Mouse (Mus musculus) cerebellum, adult (tissue): Measurements from ENCODE around the gene Vmn1r112.
"Not testable (repeated sequence)": the region's sequence is repeated elsewhere in the genome, so short reads cannot be mapped to it uniquely, and the experiment has no call there.

Experiments used
- ATAC-seq: cut with Nextera tagmentation; 2 replicates; pipeline ENCODE4 v1.9.2; 2017; ENCODE audit warnings: mild to moderate bottlenecking, moderate library complexity, mixed read lengths; ENCODE audit not compliant: insufficient number of reproducible peaks, low FRiP score, low TSS enrichment

Vmn1r112 gene

GRCm38 (mm10) chr7:20770885-20771284 is at the start of gene Vmn1r112:
TSS of gene Vmn1r112 (plus strand) at chr7:20771185.
- not testable (repeated sequence) for ATAC-seq

- ATAC-seq, result not testable (repeated sequence)
Observed at GRCm38 (mm10) chr7:20730524-20730923, 40.5 kb upstream of the Vmn1r112 start, which contains the start of gene Gm10668. TSS of gene Gm10668 (minus strand) at chr7:20730624.

GRCm38 (mm10) chr7:20786985-20787384 is 16.0 kb downstream of the Vmn1r112 start, which contains the start of gene Vmn1r113:
TSS of gene Vmn1r113 (plus strand) at chr7:20787285.
- ATAC-seq, result not testable (repeated sequence)

DNA sequence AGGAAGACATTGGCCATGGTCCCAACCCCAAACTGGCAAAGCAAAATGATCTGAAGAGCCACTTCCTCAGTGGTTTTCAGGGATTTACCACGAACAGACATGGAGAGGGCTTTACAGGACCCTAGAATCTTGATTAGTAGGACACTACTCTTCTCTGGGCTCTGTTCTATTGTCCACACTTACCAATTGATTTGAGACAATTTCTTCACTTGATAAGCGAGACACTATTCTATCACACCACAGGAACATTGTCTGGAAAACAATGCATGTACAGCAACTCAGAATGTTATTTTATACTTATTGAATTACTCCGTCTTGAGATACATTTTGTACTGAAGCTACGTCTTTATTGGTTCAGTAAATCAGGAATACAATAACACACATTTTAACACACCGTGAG is 41.1 kb downstream of the Vmn1r112 start, which contains the start of gene Vmn1r114:
TSS of gene Vmn1r114 (minus strand) at position 101 of the 400 bp plus-strand sequence.
- not testable (repeated sequence) for ATAC-seq
